Mouse (Mus musculus) G1E (cell line): Measurements from ENCODE around the gene Zfp91. TPM values are rescaled to one million over a fixed set of nuclear protein-coding genes. Genes with fewer than 3 reads are reported as not detected.
"Not testable (repeated sequence)": the region's sequence is repeated elsewhere in the genome, so short reads cannot be mapped to it uniquely, and the experiment has no call there.

Source experiments
- ATAC-seq: 2 replicates; pipeline ENCODE4 v1.8.0; 2016; ENCODE audit warnings: mild to moderate bottlenecking; ENCODE audit not compliant: insufficient number of reproducible peaks, poor library complexity, low FRiP score, severe bottlenecking; ENCODE audit errors: extremely low read depth
- DNase-seq: peaks from one replicate; pipeline ENCODE4 v3.0.0; 2012; ENCODE audit warnings: low spot score
- H3K27me3 ChIP-seq: 2 replicates; pipeline ENCODE4 v1.6.1; 2012; ENCODE audit warnings: mild to moderate bottlenecking, low read length, inconsistent platforms; ENCODE audit not compliant: insufficient read depth
- H3K36me3 ChIP-seq: replicated peaks from 2 replicates; pipeline ENCODE3; 2012; ENCODE audit warnings: mild to moderate bottlenecking, inconsistent platforms
- H3K4me1 ChIP-seq: 2 replicates; pipeline ENCODE4 v1.6.1; 2012; ENCODE audit warnings: low read depth, low read length, inconsistent platforms, mixed read lengths; ENCODE audit not compliant: insufficient read depth
- H3K4me3 ChIP-seq: 2 replicates; pipeline ENCODE4 v1.5.1; 2012; ENCODE audit warnings: low read depth, mild to moderate bottlenecking, inconsistent platforms, low read length, moderate library complexity, mixed read lengths
- H3K9me3 ChIP-seq: replicated peaks from 2 replicates; pipeline ENCODE4 v1.6.1; 2012; ENCODE audit warnings: inconsistent platforms
- CTCF ChIP-seq: IDR thresholded peaks from 2 replicates; pipeline ENCODE4 v1.5.1; 2012; ENCODE audit warnings: low read depth, low read length, inconsistent platforms, mixed read lengths
- GATA1 ChIP-seq: IDR thresholded peaks from 2 replicates; pipeline ENCODE4 v1.6.1; 2012; ENCODE audit warnings: borderline replicate concordance, low read length, inconsistent platforms, mixed read lengths
- GATA2 ChIP-seq: IDR thresholded peaks from 2 replicates; pipeline ENCODE4 v1.6.1; 2012; ENCODE audit warnings: low read depth, low read length, inconsistent platforms, borderline replicate concordance
- POLR2AphosphoS5 ChIP-seq: IDR thresholded peaks from 2 replicates; pipeline ENCODE4 v1.6.1; 2012; ENCODE audit warnings: low read depth, low read length, inconsistent platforms; ENCODE audit not compliant: insufficient replicate concordance
- TAL1 ChIP-seq: conservative IDR thresholded peaks from 2 replicates; pipeline ENCODE4 v1.6.1; 2012; ENCODE audit warnings: low read depth, low read length, inconsistent platforms, mixed read lengths
- polyA plus RNA-seq: library from polyadenylated mRNA; stranded (reverse); fragments of >175 nt; gene quantifications from 2 replicates; pipeline ENCODE4 v1.2.3, GENCODE M21; 2012
- total RNA-seq, 2 experiments: library from RNA; stranded (forward) in 1 of 2; stranded (reverse) in 1 of 2; fragments of 200-1000 nt in 1 of 2; fragments of >200 nt in 1 of 2; fragmentation: Nextera tagmentation in 1 of 2; gene quantifications; 2 replicates each; pipeline ENCODE4 v1.2.3; 2014 to 2017

Zfp91 gene
- total and polyA plus RNA-seq, 3 experiments, result 26.5 to 117 (median 90.3) TPM

DNA sequence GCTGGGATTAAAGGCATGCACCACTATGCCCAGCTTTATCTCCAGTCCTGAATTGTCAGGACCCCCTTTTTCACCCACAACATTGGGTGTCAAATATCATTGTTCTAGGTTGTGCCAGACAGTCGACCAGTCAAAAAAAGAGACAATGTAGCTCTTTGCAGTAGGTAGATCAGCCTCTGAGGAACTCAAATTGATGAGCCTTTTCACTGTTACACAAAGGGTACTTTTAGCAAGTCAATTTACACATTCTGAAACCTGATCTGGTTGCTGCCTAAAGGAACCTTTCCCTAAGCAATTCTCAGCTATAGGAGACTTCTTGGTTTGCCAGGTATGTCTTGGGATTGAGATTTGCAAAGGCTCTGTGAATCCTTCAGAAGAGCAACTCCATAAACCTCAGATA is 64.9 kb downstream of the Zfp91 start:
- Histone ChIP-seq H3K4me3 (no peak overlapping the region), H3K9me3 (no peaks in the 10 kb centered on the region), H3K4me1 (no peaks in the 10 kb centered on the region), H3K27me3 (peaks cover 6% of the 10 kb centered on the region; the same call in 1 of the 2 replicates), H3K36me3 (no peaks in the 10 kb centered on the region)
- ATAC-seq (no peak), DNase-seq (no peak)
- TF ChIP-seq GATA1 (no peak), GATA2 (no peak), TAL1 (no peak), POLR2AphosphoS5 (no peak), CTCF (no peak)

DNA sequence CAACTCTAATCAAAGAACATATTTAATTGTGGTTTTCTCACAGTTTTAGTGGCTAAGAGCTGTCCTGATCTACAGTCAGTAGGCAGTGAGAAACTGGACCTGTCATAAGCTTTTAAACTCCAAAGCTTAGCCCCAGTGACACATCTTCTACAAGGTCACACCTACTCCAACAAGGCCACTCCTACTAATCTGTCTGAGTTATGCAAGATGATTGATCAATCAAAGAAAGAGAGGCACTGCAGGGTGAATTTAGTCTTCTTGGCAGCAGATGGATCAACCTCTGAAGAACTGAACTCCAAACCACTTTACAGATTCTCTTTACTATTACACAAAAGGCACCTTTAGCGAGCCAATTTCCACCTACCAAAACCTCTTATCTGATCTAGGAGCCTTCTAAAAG is 70.1 kb downstream of the Zfp91 start:
- H3K4me3 ChIP-seq, result no peak overlapping the region
- no peaks in the 10 kb centered on the region for H3K9me3 ChIP-seq
- ATAC-seq (no peak), DNase-seq (no peak)
- no peaks in the 10 kb centered on the region for H3K36me3 ChIP-seq
- H3K27me3 ChIP-seq, result 0 out of 2 replicates have a peak, but pooled peaks cover 2% of the 10 kb centered on the region
- no peaks in the 10 kb centered on the region for H3K4me1 ChIP-seq
- TF ChIP-seq POLR2AphosphoS5 (no peak), CTCF (no peak), TAL1 (no peak), GATA2 (no peak), GATA1 (no peak)

DNA sequence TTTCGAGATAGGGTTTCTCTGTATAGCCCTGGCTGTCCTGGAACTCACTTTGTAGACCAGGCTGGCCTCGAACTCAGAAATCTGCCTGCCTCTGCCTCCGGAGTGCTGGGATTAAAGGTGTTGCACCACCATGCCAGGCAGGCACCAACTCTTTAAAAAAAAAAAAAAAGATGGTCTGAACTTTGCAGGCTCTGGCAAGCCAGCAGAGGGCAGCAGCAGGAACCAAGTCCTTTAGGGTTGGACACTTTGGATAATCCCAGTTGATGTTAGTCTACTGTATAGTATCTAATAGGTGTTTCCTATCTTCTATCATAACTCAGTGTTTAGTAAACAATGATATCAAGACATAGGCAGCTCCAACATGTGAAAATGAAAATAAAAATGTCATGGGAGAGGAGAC is 73.6 kb downstream of the Zfp91 start:
- Histone ChIP-seq H3K9me3 (no peaks in the 10 kb centered on the region), H3K4me1 (no peaks in the 10 kb centered on the region), H3K27me3 (peaks cover 3% of the 10 kb centered on the region; the same call in 1 of the 2 replicates), H3K4me3 (no peak overlapping the region), H3K36me3 (no peaks in the 10 kb centered on the region)
- DNase-seq (no peak), ATAC-seq (no peak)
- TF ChIP-seq GATA1, result no peak
- no peak for TF ChIP-seq POLR2AphosphoS5

DNA sequence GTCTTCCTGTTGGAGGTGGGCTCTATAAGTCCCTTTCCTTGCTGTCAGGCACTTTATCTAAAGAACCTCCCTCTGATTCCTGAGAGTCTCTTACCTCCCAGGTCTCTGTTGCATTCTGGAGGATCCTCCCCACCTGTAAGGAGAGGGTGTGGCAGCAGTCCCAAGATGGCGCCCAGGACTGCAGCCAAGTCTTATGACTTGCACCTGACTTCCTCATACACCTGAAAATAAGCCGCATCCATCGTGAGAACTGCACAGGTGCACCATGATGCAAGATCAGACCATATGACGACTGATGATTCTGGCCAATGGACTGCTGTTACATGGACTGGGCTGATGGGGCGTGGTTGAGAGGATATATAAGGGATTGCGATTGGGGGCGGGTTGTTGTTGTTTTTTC is 74.3 kb downstream of the Zfp91 start:
- not testable (repeated sequence) for H3K4me3 ChIP-seq, H3K4me1 ChIP-seq, DNase-seq, ATAC-seq, H3K9me3 ChIP-seq, H3K27me3 ChIP-seq, H3K36me3 ChIP-seq

DNA sequence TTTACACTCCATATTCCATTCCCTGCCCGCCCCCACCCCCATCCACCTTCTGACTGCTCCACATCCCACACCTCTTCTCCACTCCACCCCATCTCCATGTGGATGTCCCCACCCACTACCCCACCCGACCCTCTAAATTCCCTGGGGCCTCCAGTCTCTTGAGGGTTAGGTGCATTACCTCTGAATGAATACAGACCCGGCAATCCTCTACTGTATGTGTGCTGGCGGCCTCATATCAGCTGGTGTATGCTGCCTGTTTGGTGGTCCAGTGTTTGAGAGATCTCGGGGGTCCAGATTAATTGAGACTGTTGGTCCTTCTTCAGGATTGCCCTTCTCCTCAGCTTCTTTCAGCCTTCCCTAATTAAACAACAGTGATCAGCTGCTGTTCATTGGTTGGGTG is 75.0 kb downstream of the Zfp91 start:
- not testable (repeated sequence) for H3K36me3 ChIP-seq, DNase-seq, H3K4me1 ChIP-seq, H3K4me3 ChIP-seq, ATAC-seq, H3K27me3 ChIP-seq, H3K9me3 ChIP-seq

DNA sequence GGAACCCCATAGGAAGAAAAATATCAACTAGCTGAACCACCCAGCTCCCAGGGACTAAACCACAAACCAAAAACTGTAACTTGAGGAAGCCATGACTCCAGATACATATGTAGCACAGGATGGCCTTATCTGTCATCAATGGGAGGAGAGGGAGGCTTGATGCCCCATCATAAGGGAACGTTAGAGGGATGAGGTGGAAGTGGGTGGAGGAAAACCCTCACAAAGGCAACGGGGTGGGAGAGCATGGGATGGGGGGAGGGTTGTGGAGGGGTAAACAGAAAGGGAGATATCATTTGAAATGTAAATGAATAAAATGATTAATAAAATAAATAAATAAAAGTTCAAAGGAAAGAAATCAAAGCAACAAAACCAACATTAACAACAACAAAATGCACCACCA is 75.5 kb downstream of the Zfp91 start:
- Histone ChIP-seq H3K4me1 (no peaks in the 10 kb centered on the region), H3K27me3 (peaks cover 7% of the 10 kb centered on the region; the same call in 1 of the 2 replicates), H3K36me3 (no peaks in the 10 kb centered on the region), H3K9me3 (no peaks in the 10 kb centered on the region), H3K4me3 (no peak overlapping the region)
- ATAC-seq (no peak), DNase-seq (no peak)
- TF ChIP-seq GATA1 (no peak), TAL1 (no peak), GATA2 (no peak), POLR2AphosphoS5 (no peak), CTCF (no peak)

DNA sequence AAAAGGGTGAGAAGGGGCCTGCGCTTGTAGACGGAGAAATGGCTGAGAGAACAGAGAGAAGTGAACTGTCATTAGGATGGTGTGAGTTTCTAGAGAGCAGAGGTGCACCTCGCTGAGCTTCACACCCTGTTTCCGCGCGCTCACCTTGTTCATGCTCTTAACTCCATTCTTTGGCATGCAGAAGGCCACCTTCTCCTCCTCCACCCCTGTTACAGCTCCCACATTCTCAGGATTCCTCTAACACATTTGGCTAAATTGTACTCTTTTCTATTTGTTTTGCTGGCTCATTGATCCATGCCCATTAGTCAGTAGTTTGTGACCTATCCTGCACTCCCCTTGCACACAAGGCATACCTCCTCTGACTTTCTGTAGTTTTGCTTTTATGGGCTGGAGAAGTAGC is 76.7 kb downstream of the Zfp91 start:
- DNase-seq (no peak), ATAC-seq (no peak)
- TF ChIP-seq POLR2AphosphoS5 (no peak), TAL1 (no peak), GATA2 (no peak), CTCF (no peak), GATA1 (no peak)
- Histone ChIP-seq H3K27me3 (peaks cover 7% of the 10 kb centered on the region; the same call in 1 of the 2 replicates), H3K4me1 (no peaks in the 10 kb centered on the region), H3K36me3 (no peaks in the 10 kb centered on the region), H3K9me3 (no peaks in the 10 kb centered on the region), H3K4me3 (no peak overlapping the region)

Other genes with a start within 250 kb of the Zfp91 start
- not detected in 2 replicates for gene Gm4952, start 196.2 kb downstream of the Zfp91 start, total RNA-seq (2014; fragmentation: Nextera tagmentation)
- gene Gm4952, start 196.2 kb downstream of the Zfp91 start, total RNA-seq (2017), result 0.11 TPM in 1 of 2 replicates, not detected in the other
- not detected in 2 replicates for gene Gm4952, start 196.2 kb downstream of the Zfp91 start, polyA plus RNA-seq
- not detected in 2 replicates for gene Glyat, start 162.8 kb downstream of the Zfp91 start, total RNA-seq (2014; fragmentation: Nextera tagmentation)
- gene Glyat, start 162.8 kb downstream of the Zfp91 start, total RNA-seq (2017), result 0.11 and 0.12 TPM in 2 replicates
- not detected in 2 replicates for gene Glyat, start 162.8 kb downstream of the Zfp91 start, polyA plus RNA-seq
- gene Olfr1442, start 125.7 kb downstream of the Zfp91 start, total RNA-seq (2014; fragmentation: Nextera tagmentation), result not detected in 2 replicates
- 0.05 and 0.06 TPM in 2 replicates for gene Olfr1442, start 125.7 kb downstream of the Zfp91 start, total RNA-seq (2017)
- not detected in 2 replicates for gene Olfr1442, start 125.7 kb downstream of the Zfp91 start, polyA plus RNA-seq
- gene Olfr1443, start 118.0 kb downstream of the Zfp91 start, total RNA-seq (2014; fragmentation: Nextera tagmentation), result not detected in 2 replicates
- gene Olfr1443, start 118.0 kb downstream of the Zfp91 start, total RNA-seq (2017), result under 0.01 and 0.05 TPM in 2 replicates
- not detected in 2 replicates for gene Olfr1443, start 118.0 kb downstream of the Zfp91 start, polyA plus RNA-seq
- gene Keg1, start 100.3 kb downstream of the Zfp91 start, total RNA-seq (2014; fragmentation: Nextera tagmentation), result not detected in 2 replicates
- 0.17 and 0.38 TPM in 2 replicates for gene Keg1, start 100.3 kb downstream of the Zfp91 start, total RNA-seq (2017)
- gene Keg1, start 100.3 kb downstream of the Zfp91 start, polyA plus RNA-seq, result not detected in 2 replicates
- gene Cntf, start 30.5 kb downstream of the Zfp91 start, total RNA-seq (2014; fragmentation: Nextera tagmentation), result 7.4 TPM in 1 of 2 replicates, not detected in the other
- gene Cntf, start 30.5 kb downstream of the Zfp91 start, total RNA-seq (2017), result 3.0 and 4.0 TPM in 2 replicates
- gene Cntf, start 30.5 kb downstream of the Zfp91 start, polyA plus RNA-seq, result 0.06 and 0.10 TPM in 2 replicates
- 0.68 and 2.1 TPM in 2 replicates for gene Lpxn, start 67 bp upstream of the Zfp91 start, total RNA-seq (2014; fragmentation: Nextera tagmentation)
- 2.5 and 3.5 TPM in 2 replicates for gene Lpxn, start 67 bp upstream of the Zfp91 start, total RNA-seq (2017)
- 0.03 TPM in 1 of 2 replicates, not detected in the other for gene Lpxn, start 67 bp upstream of the Zfp91 start, polyA plus RNA-seq
- gene Gm5244, start 50.6 kb upstream of the Zfp91 start, total RNA-seq (2014; fragmentation: Nextera tagmentation), result not detected in 2 replicates
- gene Gm5244, start 50.6 kb upstream of the Zfp91 start, total RNA-seq (2017), result not detected in 2 replicates
- not detected in 2 replicates for gene Gm5244, start 50.6 kb upstream of the Zfp91 start, polyA plus RNA-seq
- gene Olfr1444, start 61.2 kb upstream of the Zfp91 start, total RNA-seq (2014; fragmentation: Nextera tagmentation), result not detected in 2 replicates
- 0.16 TPM in 1 of 2 replicates, not detected in the other for gene Olfr1444, start 61.2 kb upstream of the Zfp91 start, total RNA-seq (2017)
- gene Olfr1444, start 61.2 kb upstream of the Zfp91 start, polyA plus RNA-seq, result not detected in 2 replicates
- gene Olfr1445, start 87.7 kb upstream of the Zfp91 start, total RNA-seq (2014; fragmentation: Nextera tagmentation), result not detected in 2 replicates
- gene Olfr1445, start 87.7 kb upstream of the Zfp91 start, total RNA-seq (2017), result not detected in 2 replicates
- gene Olfr1445, start 87.7 kb upstream of the Zfp91 start, polyA plus RNA-seq, result not detected in 2 replicates
- not detected in 2 replicates for gene Olfr1446, start 97.4 kb upstream of the Zfp91 start, total RNA-seq (2014; fragmentation: Nextera tagmentation)
- gene Olfr1446, start 97.4 kb upstream of the Zfp91 start, total RNA-seq (2017), result 0.06 and 0.16 TPM in 2 replicates
- not detected in 2 replicates for gene Olfr1446, start 97.4 kb upstream of the Zfp91 start, polyA plus RNA-seq
- not detected in 2 replicates for gene Olfr1447, start 107.6 kb upstream of the Zfp91 start, total RNA-seq (2014; fragmentation: Nextera tagmentation)
- 0.27 TPM in 1 of 2 replicates, not detected in the other for gene Olfr1447, start 107.6 kb upstream of the Zfp91 start, total RNA-seq (2017)
- gene Olfr1447, start 107.6 kb upstream of the Zfp91 start, polyA plus RNA-seq, result not detected in 2 replicates
- gene Olfr1448, start 128.3 kb upstream of the Zfp91 start, total RNA-seq (2014; fragmentation: Nextera tagmentation), result not detected in 2 replicates
- 0.11 and 0.12 TPM in 2 replicates for gene Olfr1448, start 128.3 kb upstream of the Zfp91 start, total RNA-seq (2017)
- not detected in 2 replicates for gene Olfr1448, start 128.3 kb upstream of the Zfp91 start, polyA plus RNA-seq
- not detected in 2 replicates for gene Olfr1449, start 134.7 kb upstream of the Zfp91 start, total RNA-seq (2014; fragmentation: Nextera tagmentation)
- gene Olfr1449, start 134.7 kb upstream of the Zfp91 start, total RNA-seq (2017), result 0.49 TPM in 1 of 2 replicates, not detected in the other
- not detected in 2 replicates for gene Olfr1449, start 134.7 kb upstream of the Zfp91 start, polyA plus RNA-seq
- gene Olfr1450, start 154.1 kb upstream of the Zfp91 start, total RNA-seq (2014; fragmentation: Nextera tagmentation), result not detected in 2 replicates
- 0.16 TPM in 1 of 2 replicates, not detected in the other for gene Olfr1450, start 154.1 kb upstream of the Zfp91 start, total RNA-seq (2017)
- gene Olfr1450, start 154.1 kb upstream of the Zfp91 start, polyA plus RNA-seq, result not detected in 2 replicates
- not detected in 2 replicates for gene Olfr1451, start 198.9 kb upstream of the Zfp91 start, total RNA-seq (2014; fragmentation: Nextera tagmentation)
- 0.27 TPM in 1 of 2 replicates, not detected in the other for gene Olfr1451, start 198.9 kb upstream of the Zfp91 start, total RNA-seq (2017)
- gene Olfr1451, start 198.9 kb upstream of the Zfp91 start, polyA plus RNA-seq, result not detected in 2 replicates
- not detected in 2 replicates for gene Olfr1453, start 232.2 kb upstream of the Zfp91 start, total RNA-seq (2014; fragmentation: Nextera tagmentation)
- gene Olfr1453, start 232.2 kb upstream of the Zfp91 start, total RNA-seq (2017), result 0.23 and 0.38 TPM in 2 replicates
- not detected in 2 replicates for gene Olfr1453, start 232.2 kb upstream of the Zfp91 start, polyA plus RNA-seq